Mouse (Mus musculus): Measurements from ENCODE around the gene Wfdc3.

DNA sequence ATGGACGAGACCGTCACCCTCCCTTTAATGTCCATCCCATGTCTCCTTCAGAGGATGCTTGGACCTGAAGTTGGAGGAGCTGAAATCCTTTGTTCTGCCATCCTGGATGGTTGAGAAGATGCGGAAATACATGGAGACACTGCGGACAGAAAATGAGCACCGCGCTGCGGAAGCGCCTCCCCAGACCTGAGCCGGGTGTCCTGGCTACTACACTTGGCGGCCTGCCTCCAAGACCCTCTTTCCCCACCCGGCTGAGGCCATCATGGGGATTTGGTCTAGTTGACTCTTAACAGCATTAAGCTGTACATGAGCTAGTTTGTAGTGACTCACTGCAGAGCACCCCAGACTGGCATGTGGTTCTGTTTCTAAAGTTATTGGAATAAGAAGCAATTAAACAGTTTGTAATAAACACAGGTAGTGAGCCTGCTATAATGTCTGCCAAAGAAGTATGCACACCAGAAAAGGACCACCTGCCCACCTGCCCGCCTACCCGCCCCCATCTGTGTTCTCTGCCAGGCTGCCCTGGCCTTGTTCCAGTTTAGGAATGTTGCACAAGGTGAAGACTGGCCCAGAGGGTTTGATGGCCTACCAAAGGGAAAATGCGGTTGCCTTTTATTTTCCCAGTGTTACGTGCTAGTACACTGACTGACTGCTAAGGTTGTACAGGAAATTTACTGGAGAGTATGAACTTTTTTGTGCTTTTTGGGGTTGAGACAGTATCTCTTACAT, 22.2 kb upstream of the Wfdc3 start:
- TF ChIP-seq POLR2A (IDR thresholded peaks at IDR 0.05; ENCODE audit: insufficient read depth, low read depth, low read length) (no peak), CTCF (IDR thresholded peaks at IDR 0.05; ENCODE audit: insufficient read depth, low read depth, low read length) (no peak)
